Mouse (Mus musculus) T-helper 17 cell (primary cell): ENCODE results near the gene Vmn2r113.
"Not testable (repeated sequence)": the region's sequence is repeated elsewhere in the genome, so short reads cannot be mapped to it uniquely, and the experiment has no call there.

Experiments
- in situ Hi-C, 2 experiments: fragments of 300-600 bp; cut with MboI, MseI; formaldehyde crosslinking; loops; 1 replicate in 1 of 2; 2 replicates in 1 of 2; pipeline ENCODE4 v1.15.1; 2025; ENCODE audit warnings: high pct_unique_total_duplicates in 2 of 2

The Vmn2r113 gene

DNA sequence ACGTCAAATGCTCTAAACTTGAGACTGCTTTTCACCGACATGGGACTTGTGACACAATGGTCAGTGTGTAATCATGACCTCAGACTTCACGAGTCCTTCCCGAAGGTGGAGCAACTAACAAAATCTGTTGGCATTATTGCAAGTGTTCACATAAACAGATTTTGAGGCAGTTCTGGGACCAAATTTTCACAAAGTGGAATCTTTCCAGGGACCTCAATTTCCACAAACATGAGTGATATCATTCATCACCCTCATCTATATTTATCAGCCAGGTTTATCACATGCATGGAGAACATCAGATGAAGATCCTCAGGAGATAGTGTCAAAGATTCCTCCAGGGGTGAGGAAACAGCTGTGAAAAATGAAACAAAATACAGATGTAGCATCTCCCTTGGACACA is at the start of gene Vmn2r113:
TSS of gene Vmn2r113 (plus strand) at position 301 of the 400 bp plus-strand sequence.
- in situ Hi-C loops, result not testable (repeated sequence)
